Mouse (Mus musculus) c-Kit-positive CD71-positive TER-119-positive erythroid progenitor cells, embryonic 14.5 days (primary cell): ENCODE data around the gene Oscar.
A peak's percentile ranks its signal among the peaks of the same experiment; 100 is the strongest.

Experiments used
- DNase-seq: peaks from one replicate; pipeline ENCODE4 v3.0.0-alpha.2; 2013; ENCODE audit warnings: low spot score

The Oscar gene

DNA sequence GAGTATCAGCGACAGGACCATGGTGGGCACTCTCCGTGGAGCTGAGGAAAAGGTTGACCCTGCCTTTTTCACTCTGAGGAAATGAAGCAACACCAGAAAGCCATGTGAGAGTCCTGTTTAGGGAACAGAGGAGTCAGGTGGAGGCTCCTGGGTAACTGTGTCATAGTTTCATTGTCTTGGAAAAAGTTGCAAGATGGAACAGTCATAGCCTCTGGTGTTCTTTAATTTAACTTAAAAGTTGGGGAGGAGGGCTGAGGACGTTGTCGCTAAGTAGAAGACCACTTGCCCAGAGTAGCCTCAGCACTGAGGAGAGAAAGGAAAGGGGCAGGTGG is at the start of gene Oscar:
Gene Oscar (minus strand): TSS at position 101 of the 332 bp plus-strand sequence.
- no peak for DNase-seq

DNA sequence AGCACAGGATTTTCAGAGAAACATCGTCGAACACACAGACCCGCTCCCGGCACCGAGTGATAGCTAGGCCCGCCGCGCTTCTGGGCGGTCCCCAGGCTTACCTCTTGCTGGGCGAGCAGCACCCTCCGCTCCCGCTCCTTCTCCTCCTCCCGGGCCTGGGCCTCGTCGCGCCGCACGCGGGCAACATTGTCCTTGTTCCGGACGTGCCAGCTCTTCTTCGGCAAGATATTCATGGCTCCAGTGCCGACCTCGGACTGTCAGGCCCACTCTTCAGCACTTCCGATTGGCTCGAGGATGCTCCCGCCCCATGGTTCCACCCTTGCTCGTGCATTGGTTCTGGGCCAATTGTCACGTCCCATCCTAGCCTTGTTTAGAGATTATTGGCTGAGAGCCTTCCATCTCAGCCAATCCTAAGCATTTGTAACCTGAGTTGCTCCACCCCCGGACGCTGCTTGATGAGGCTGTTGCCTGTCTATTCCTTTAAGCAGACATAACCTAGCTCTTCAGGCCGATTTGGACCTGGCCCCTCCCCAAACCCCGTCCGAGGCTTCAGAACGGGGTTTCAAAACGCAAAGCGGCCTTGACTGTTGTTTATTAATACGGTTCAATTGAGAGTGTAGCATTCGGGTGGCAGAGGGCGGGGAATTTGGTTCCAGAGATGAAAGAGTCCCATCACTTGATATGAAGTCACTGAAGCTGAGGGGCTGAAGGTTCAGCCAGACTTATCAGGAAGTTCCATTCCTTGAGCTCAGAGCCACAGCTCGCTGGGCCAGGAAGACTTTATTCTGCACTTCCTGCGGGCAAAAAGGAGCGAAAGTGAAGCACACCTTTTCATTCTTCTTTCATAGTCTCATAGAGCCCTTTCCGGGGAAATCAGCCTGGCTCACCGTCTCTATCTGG is 49.5 kb upstream of the Oscar start, which contains the start of gene Leng1:
Gene Leng1 (minus strand): TSS at position 626 of the 900 bp plus-strand sequence.
- peak; percentile 98 for DNase-seq

DNA sequence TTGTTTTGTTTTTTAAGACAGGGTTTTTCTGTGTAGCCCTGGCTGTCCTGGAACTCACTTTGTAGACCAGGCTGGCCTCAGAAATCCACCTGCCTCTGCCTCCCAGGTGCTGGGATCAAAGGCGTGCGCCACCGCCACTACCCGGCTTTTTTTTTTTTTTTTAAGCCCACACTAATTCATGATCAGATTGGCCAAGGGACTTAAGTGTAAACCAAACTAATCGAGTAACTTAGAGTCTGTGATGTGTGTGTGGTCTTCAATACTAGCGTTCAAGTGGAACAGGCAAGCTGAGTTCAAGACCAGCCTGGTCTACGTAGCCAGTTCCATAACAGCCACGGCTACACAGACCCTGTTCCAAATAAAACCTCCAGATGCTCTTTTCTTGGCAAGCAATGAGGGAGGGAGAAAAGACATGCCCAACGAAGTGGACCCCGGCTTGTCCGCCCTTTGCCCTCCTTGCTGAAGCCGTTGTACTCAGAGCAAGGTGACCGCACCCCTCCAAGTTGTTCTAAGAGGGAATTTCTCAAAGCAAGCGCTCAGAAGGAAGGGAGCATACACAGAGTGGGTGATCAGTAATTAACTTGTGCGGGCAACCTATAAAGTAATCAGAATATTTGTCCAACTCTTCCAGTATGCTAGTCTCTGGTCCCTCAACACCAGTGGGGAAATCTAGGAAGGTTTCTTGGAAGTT is 48.7 kb upstream of the Oscar start:
- DNase-seq: no peak

- DNase-seq: no peak
Measured at GRCm38 (mm10) chr7:3658578-3658977, 42.6 kb upstream of the Oscar start.

DNA sequence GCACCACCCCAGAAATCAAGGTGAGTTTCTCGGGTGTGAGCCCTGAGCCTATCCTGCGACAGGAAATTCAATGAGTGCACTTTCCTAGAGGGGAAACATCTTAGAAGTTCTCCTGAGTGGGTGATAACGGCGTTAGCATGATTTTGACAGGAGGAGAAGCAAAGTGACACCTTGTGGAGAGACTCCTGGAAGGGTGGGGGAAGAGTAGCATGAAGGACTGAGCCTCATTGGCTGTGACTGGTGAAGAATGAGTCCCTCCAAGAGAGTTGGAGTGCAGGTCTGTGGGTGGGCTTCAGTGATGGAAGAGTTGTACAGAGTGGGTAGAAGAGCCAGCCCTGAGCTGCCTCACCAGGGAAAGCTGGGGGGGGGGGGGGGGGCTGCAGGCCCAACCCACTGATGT is 41.0 kb upstream of the Oscar start:
- DNase-seq: no peak

DNA sequence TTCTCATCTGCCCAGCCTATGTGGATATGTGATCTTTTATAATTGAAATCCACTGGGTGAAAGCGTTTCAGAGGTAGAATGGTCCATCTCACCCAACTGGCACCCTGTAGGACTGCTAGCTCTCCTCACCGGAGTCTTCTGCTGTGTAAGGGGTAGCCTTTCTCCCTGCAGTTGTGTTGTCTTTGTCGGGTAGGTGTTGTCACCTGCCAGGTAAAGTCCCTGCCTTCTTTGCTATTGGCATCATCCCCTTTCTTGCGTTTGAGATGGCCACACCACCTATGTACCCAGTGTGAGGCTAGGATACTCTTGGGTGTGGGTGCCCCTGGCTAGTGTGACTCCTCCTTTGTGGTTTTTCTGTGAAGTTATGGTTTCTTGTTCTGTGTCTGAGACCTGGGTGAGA is 30.7 kb upstream of the Oscar start:
- peak; percentile 15 for DNase-seq

GRCm38 (mm10) chr7:3646188-3646587 is 30.2 kb upstream of the Oscar start:
- DNase-seq: peak; percentile 13

- no peak for DNase-seq
Measured at GRCm38 (mm10) chr7:3645488-3646025, 29.6 kb upstream of the Oscar start.

DNA sequence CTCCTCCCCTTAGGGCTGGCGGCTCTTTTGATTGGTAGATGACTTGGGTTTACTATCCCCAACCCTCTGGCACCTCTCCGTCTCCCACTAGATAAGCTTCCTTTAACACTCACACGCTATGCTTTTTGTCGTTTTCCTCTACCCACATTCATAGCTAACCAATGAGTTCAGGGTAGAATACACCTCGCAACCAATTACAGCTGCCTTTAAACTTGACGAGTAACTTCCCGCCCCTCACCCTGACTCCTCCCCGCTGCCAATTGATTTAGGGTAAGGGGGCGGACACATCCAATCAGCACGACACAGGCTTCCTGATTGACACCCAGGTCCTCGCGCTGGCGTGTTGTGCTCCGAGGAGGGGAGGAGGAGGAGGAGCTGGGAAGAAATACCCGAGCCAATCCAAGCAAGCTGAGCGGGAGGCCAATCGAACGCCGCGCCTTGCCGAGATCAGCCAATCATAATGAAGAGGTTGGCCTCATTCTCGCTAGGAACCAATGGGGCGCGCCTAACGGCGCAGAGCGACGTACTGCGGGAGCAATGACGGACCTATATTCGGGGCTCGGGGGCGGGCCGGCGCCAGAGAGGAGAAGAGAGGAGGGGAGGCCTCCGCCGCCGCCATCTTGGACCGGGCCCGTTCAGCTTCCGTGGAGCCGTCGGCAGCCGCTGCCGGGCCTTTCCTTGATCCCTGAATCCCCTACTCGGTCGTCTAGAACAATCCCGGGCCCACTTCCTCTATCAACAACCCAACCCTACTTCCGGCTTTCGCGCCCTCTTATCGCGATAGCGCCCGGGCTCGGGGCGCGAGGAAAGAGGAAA is 28.9 kb upstream of the Oscar start, which contains the start of gene Cnot3:
Gene Cnot3 (plus strand): TSS at position 597 of the 816 bp plus-strand sequence.
- DNase-seq: peak; percentile 98

- DNase-seq: no peak
Measured at GRCm38 (mm10) chr7:3644348-3644671, 28.4 kb upstream of the Oscar start.

GRCm38 (mm10) chr7:3643843-3644242 is 27.9 kb upstream of the Oscar start:
- DNase-seq: no peak

GRCm38 (mm10) chr7:3643412-3643811 is 27.5 kb upstream of the Oscar start:
- no peak for DNase-seq

DNA sequence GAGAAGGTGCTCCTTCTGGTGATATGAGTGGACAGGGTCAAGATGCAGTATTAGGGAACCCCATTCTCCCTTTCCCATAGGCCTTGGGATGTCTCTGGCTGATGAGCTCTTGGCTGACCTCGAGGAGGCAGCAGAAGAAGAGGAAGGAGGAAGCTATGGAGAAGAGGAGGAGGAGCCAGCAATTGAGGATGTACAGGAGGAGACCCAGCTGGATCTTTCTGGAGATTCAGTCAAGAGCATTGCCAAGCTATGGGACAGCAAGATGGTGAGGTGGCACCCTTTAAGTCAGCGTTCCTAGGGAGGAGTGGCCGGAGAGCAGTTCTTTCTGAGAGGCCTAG is 14.5 kb upstream of the Oscar start:
- no peak for DNase-seq

GRCm38 (mm10) chr7:3629543-3630477 is 13.9 kb upstream of the Oscar start, which contains the start of the genes Tfpt and Prpf31:
Gene Tfpt, minus strand, starts transcription at chr7:3629929.
Gene Prpf31, plus strand, starts transcription at chr7:3629985.
- DNase-seq: peak; percentile 96

DNA sequence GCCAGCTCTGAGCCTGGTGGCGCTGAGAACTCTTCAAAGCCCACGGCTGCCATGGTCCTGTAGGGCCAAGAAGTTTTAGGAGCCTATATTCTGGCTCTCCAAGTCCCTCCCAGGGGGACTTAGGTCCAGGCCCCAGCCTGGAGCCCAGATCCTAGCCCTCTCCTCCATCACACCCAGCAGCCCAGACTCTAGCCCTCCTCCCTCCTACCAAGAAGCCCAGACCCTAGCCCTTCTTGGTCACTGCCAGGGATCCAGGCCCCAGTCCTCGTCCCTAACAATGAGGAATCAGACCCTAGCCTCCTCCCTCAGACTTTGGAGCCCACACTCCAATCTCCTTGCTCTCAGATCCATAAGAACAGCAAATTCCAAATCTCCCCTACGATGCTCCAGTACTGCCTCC is 13.1 kb upstream of the Oscar start:
- no peak for DNase-seq

DNA sequence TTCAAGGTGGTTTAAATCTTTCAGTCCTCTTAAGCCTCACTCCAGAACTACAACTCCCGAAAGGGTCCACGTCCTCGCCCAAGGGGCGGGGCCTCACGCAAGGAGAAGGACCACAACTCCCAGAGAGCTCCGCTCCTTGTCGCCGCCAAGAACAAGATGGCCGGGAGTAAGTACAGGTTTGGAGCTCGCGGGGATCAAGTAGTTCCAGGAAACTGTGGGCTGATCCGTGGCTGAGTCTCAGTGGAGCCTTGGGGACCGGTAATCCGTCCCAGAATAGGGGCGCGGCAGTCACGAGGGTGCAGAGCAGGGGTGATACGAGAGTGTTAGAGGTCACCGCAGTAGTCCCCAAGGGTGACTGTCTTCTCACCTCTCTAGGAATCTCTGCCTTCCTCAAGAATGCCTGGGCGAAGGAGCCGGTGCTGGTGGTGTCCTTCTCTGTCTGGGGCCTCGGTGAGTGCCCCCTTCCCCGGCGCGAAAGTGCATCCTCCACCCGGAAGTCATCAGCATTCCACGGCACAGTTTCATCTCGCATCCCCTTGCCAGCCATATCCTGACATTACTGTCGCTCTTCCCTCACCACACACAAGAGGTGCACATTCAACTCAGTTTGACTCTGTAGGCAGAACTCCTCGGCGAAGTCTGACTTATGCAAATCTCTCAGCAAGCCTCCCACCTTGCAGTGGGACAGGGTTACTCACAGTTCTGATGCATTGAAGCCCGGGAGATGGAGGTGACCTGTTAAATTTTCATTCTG is 1.5 kb upstream of the Oscar start, which contains the start of gene Ndufa3:
Gene Ndufa3 (plus strand): TSS at position 132 of the 754 bp plus-strand sequence.
- peak; percentile 83 for DNase-seq

DNA sequence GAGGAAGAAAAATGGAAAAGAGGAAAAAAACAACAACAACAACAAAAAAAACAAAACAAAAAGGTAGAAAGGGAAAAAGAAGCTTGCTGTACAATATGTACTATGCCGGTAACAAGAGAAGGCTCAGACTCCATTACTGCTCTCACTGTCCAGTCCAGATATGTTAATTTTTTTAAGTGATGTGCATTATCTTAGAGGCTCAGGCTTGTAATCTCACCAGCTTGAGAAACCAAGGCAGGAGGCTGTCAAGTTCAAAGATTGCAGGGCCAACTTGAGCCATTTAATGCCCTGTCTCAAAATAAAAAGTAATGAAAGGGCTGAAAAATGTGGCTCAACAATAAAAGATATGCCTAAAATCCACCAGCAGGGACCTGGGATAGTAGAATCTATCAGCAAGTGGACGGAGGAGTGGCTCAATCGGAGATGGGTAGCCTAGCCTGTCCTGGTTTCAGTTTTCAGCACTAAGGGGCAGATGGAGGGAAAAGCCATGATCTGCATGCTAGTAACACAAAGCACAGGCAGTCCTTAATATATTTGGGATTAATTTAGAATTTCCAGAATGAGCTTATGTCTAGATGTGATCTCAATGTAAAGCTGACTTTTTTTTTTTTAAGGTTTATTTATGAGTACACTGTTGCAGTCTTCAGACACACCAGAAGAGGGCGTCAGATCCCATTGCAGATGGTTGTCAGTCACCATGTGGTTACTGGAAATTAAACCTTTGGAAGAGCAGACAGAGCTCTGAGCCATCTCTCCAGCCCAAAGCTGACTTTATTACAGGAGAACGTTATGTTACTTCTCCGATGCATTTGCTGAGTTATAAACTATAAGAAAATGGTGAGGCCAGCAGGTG is 658 bp upstream of the Oscar start:
- no peak for DNase-seq

DNA sequence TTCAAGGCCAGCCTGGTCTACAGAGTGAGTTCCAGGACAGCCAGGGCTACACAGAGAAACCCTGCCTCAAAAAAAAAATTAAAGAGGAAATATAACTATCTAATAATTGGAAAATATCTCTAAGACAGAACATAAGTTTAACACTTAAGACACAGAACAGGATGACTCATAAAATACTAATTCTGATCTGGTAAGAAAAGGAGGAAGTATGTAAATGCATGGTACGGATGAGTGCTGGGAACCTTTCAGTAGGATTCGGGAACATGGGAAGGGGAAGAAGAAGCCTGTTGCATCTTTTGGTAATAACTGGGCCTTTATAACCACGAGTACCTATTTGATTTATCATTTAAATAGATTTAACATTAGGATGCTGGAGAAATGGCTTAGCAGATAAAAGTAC is 1.9 kb downstream of the Oscar start:
- DNase-seq: no peak

DNA sequence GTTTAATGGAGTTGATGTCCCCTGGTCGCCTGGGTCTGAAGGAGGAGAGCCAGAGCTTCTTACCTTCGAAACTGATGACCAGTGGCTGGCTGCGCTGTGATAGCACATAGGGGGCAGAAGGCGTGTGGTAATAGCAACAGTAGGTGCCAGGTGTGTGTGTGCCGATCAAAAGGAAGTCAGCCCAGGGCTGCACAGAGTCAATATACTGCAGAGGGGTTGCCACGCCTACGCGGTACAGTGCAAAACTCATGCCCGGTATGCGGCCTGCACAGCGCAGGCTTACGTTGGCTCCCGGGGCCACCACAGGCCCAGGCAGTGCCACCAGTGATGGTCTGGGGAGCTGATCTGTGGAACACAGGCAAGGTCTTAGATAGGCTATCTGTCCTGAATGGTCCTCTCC is 5.0 kb downstream of the Oscar start:
- no peak for DNase-seq
